Mouse (Mus musculus): ENCODE measurements at regions not wholly inside any gene's neighbourhood (a gene's known extent, or its start where the extent isn't known, plus 50 kb on each side); places are given as distances from the start of the nearest gene placed in this dataset.

GRCm38 (mm10) chr10:92400587-92401090 lies 321.6 kb downstream of the Nedd1 start:
- no peak overlapping the region for H3K4me2 ChIP-seq
- no peak for DNase-seq (ENCODE audit: low spot score)
- no peak overlapping the region for H3K27ac ChIP-seq (ENCODE audit: low read depth, low read length)
- no peaks in the 10 kb centered on the region for H3K9me3 ChIP-seq (ENCODE audit: control insufficient read depth, low read length)
- H3K4me1 ChIP-seq (replicated peaks; ENCODE audit: control insufficient read depth, insufficient read depth, low read length) = no peaks in the 10 kb centered on the region
- WGBS = 77% methylated on average over 5 of the region's 5 CpGs
- H3K36me3 ChIP-seq (ENCODE audit: control insufficient read depth, insufficient read depth, low read length) = no peaks in the 10 kb centered on the region
- H3K4me3 ChIP-seq (ENCODE audit: low read depth, low read length) = no peak overlapping the region
- H3K9ac ChIP-seq (ENCODE audit: low read depth, low read length) = no peak overlapping the region
- no peaks in the 10 kb centered on the region for H3K27me3 ChIP-seq (replicated peaks; ENCODE audit: control insufficient read depth, insufficient read depth, low read length)
- no peak for ATAC-seq (replicated peaks; ENCODE audit: low FRiP score)

GRCm38 (mm10) chr10:92389176-92389732 lies 333.0 kb downstream of the Nedd1 start:
- no peak overlapping the region for H3K4me3 ChIP-seq (ENCODE audit: low read depth, low read length)
- ATAC-seq (replicated peaks; ENCODE audit: low FRiP score) (no peak), DNase-seq (ENCODE audit: low spot score) (no peak)
- no peak overlapping the region for H3K9ac ChIP-seq (ENCODE audit: low read depth, low read length)
- no peaks in the 10 kb centered on the region for H3K36me3 ChIP-seq (ENCODE audit: control insufficient read depth, insufficient read depth, low read length)
- H3K9me3 ChIP-seq (ENCODE audit: control insufficient read depth, low read length) = no peaks in the 10 kb centered on the region
- H3K27me3 ChIP-seq (replicated peaks; ENCODE audit: control insufficient read depth, insufficient read depth, low read length) = no peaks in the 10 kb centered on the region
- H3K4me1 ChIP-seq (replicated peaks; ENCODE audit: control insufficient read depth, insufficient read depth, low read length) = no peaks in the 10 kb centered on the region
- H3K4me2 ChIP-seq = no peak overlapping the region
- WGBS = 79% methylated on average over 7 of the region's 7 CpGs
- no peak overlapping the region for H3K27ac ChIP-seq (ENCODE audit: low read depth, low read length)

- WGBS = 79% methylated on average over 8 of the region's 8 CpGs
- H3K36me3 ChIP-seq (ENCODE audit: control insufficient read depth, insufficient read depth, low read length) = no peaks in the 10 kb centered on the region
- no peak for DNase-seq (ENCODE audit: low spot score)
- ATAC-seq (replicated peaks; ENCODE audit: low FRiP score) = no peak
- no peaks in the 10 kb centered on the region for H3K9me3 ChIP-seq (ENCODE audit: control insufficient read depth, low read length)
- no peaks in the 10 kb centered on the region for H3K27me3 ChIP-seq (replicated peaks; ENCODE audit: control insufficient read depth, insufficient read depth, low read length)
- no peak overlapping the region for H3K4me2 ChIP-seq
- H3K4me1 ChIP-seq (replicated peaks; ENCODE audit: control insufficient read depth, insufficient read depth, low read length) = no peaks in the 10 kb centered on the region
- no peak overlapping the region for H3K27ac ChIP-seq (ENCODE audit: low read depth, low read length)
- H3K4me3 ChIP-seq (ENCODE audit: low read depth, low read length) = no peak overlapping the region
- H3K9ac ChIP-seq (ENCODE audit: low read depth, low read length) = no peak overlapping the region
Observed at GRCm38 (mm10) chr10:92367126-92367525, 355.1 kb downstream of the Nedd1 start.

- H3K36me3 ChIP-seq (ENCODE audit: control insufficient read depth, insufficient read depth, low read length) = no peaks in the 10 kb centered on the region
- no peak overlapping the region for H3K4me3 ChIP-seq (ENCODE audit: low read depth, low read length)
- H3K9ac ChIP-seq (ENCODE audit: low read depth, low read length) = no peak overlapping the region
- H3K4me2 ChIP-seq = no peak overlapping the region
- H3K27me3 ChIP-seq (replicated peaks; ENCODE audit: control insufficient read depth, insufficient read depth, low read length) = no peaks in the 10 kb centered on the region
- H3K9me3 ChIP-seq (ENCODE audit: control insufficient read depth, low read length) = no peaks in the 10 kb centered on the region
- no peak overlapping the region for H3K27ac ChIP-seq (ENCODE audit: low read depth, low read length)
- H3K4me1 ChIP-seq (replicated peaks; ENCODE audit: control insufficient read depth, insufficient read depth, low read length) = no peaks in the 10 kb centered on the region
- ATAC-seq (replicated peaks; ENCODE audit: low FRiP score) (no peak), DNase-seq (ENCODE audit: low spot score) (no peak)
- WGBS = 79% methylated on average over 3 of the region's 3 CpGs
Observed at GRCm38 (mm10) chr10:92356738-92357137, 365.5 kb downstream of the Nedd1 start.

GRCm38 (mm10) chr10:92349043-92349442 lies 373.2 kb downstream of the Nedd1 start:
- no peaks in the 10 kb centered on the region for H3K27me3 ChIP-seq (replicated peaks; ENCODE audit: control insufficient read depth, insufficient read depth, low read length)
- DNase-seq (ENCODE audit: low spot score) (no peak), ATAC-seq (replicated peaks; ENCODE audit: low FRiP score) (no peak)
- H3K4me1 ChIP-seq (replicated peaks; ENCODE audit: control insufficient read depth, insufficient read depth, low read length) = no peaks in the 10 kb centered on the region
- H3K9ac ChIP-seq (ENCODE audit: low read depth, low read length) = no peak overlapping the region
- H3K36me3 ChIP-seq (ENCODE audit: control insufficient read depth, insufficient read depth, low read length) = no peaks in the 10 kb centered on the region
- no peak overlapping the region for H3K27ac ChIP-seq (ENCODE audit: low read depth, low read length)
- H3K4me3 ChIP-seq (ENCODE audit: low read depth, low read length) = no peak overlapping the region
- 73% methylated on average over 7 of the region's 7 CpGs for WGBS
- no peaks in the 10 kb centered on the region for H3K9me3 ChIP-seq (ENCODE audit: control insufficient read depth, low read length)
- H3K4me2 ChIP-seq = no peak overlapping the region

- Histone ChIP-seq H3K27ac (ENCODE audit: low read depth, low read length) (no peak overlapping the region), H3K4me1 (replicated peaks; ENCODE audit: control insufficient read depth, insufficient read depth, low read length) (no peaks in the 10 kb centered on the region), H3K4me3 (ENCODE audit: low read depth, low read length) (no peak overlapping the region), H3K9me3 (ENCODE audit: control insufficient read depth, low read length) (no peaks in the 10 kb centered on the region), H3K4me2 (no peak overlapping the region), H3K9ac (ENCODE audit: low read depth, low read length) (no peak overlapping the region), H3K36me3 (ENCODE audit: control insufficient read depth, insufficient read depth, low read length) (no peaks in the 10 kb centered on the region), H3K27me3 (replicated peaks; ENCODE audit: control insufficient read depth, insufficient read depth, low read length) (no peaks in the 10 kb centered on the region)
- 73% methylated on average over 10 of the region's 10 CpGs for WGBS
- DNase-seq (ENCODE audit: low spot score) = no peak
- no peak for ATAC-seq (replicated peaks; ENCODE audit: low FRiP score)
Observed at GRCm38 (mm10) chr10:92347960-92348675, 374.1 kb downstream of the Nedd1 start.

- Histone ChIP-seq H3K4me1 (replicated peaks; ENCODE audit: control insufficient read depth, insufficient read depth, low read length) (no peaks in the 10 kb centered on the region), H3K9me3 (ENCODE audit: control insufficient read depth, low read length) (no peaks in the 10 kb centered on the region)
Observed at GRCm38 (mm10) chr10:92339671-92340070, 382.5 kb downstream of the Nedd1 start.

GRCm38 (mm10) chr10:92336949-92337348 lies 385.3 kb downstream of the Nedd1 start:
- no peaks in the 10 kb centered on the region for H3K36me3 ChIP-seq (ENCODE audit: control insufficient read depth, insufficient read depth, low read length)
- H3K27ac ChIP-seq (ENCODE audit: low read depth, low read length) = no peak overlapping the region
- no peak overlapping the region for H3K4me2 ChIP-seq
- WGBS = 71% methylated on average over 2 of the region's 2 CpGs
- H3K27me3 ChIP-seq (replicated peaks; ENCODE audit: control insufficient read depth, insufficient read depth, low read length) = no peaks in the 10 kb centered on the region
- no peak for ATAC-seq (replicated peaks; ENCODE audit: low FRiP score)
- H3K4me3 ChIP-seq (ENCODE audit: low read depth, low read length) = no peak overlapping the region
- no peak overlapping the region for H3K9ac ChIP-seq (ENCODE audit: low read depth, low read length)
- no peak for DNase-seq (ENCODE audit: low spot score)
- no peaks in the 10 kb centered on the region for H3K4me1 ChIP-seq (replicated peaks; ENCODE audit: control insufficient read depth, insufficient read depth, low read length)
- no peaks in the 10 kb centered on the region for H3K9me3 ChIP-seq (ENCODE audit: control insufficient read depth, low read length)

More at GRCm38 (mm10) chr10:92339671-92340070, 382.5 kb downstream of the Nedd1 start:
- ATAC-seq (replicated peaks; ENCODE audit: low FRiP score) = no peak
- WGBS = 82% methylated on average over 2 of the region's 2 CpGs
- no peak for DNase-seq (ENCODE audit: low spot score)
- Histone ChIP-seq H3K27ac (ENCODE audit: low read depth, low read length) (no peak overlapping the region), H3K4me3 (ENCODE audit: low read depth, low read length) (no peak overlapping the region), H3K27me3 (replicated peaks; ENCODE audit: control insufficient read depth, insufficient read depth, low read length) (no peaks in the 10 kb centered on the region), H3K4me2 (no peak overlapping the region), H3K9ac (ENCODE audit: low read depth, low read length) (no peak overlapping the region), H3K36me3 (ENCODE audit: control insufficient read depth, insufficient read depth, low read length) (no peaks in the 10 kb centered on the region)

- Histone ChIP-seq H3K36me3 (ENCODE audit: control insufficient read depth, insufficient read depth, low read length) (no peaks in the 10 kb centered on the region), H3K27me3 (replicated peaks; ENCODE audit: control insufficient read depth, insufficient read depth, low read length) (no peaks in the 10 kb centered on the region), H3K9me3 (ENCODE audit: control insufficient read depth, low read length) (no peaks in the 10 kb centered on the region), H3K4me1 (replicated peaks; ENCODE audit: control insufficient read depth, insufficient read depth, low read length) (no peaks in the 10 kb centered on the region), H3K4me3 (ENCODE audit: low read depth, low read length) (no peak overlapping the region), H3K27ac (ENCODE audit: low read depth, low read length) (no peak overlapping the region), H3K4me2 (no peak overlapping the region), H3K9ac (ENCODE audit: low read depth, low read length) (no peak overlapping the region)
- ATAC-seq (replicated peaks; ENCODE audit: low FRiP score) (no peak), DNase-seq (ENCODE audit: low spot score) (no peak)
- WGBS = 78% methylated on average over 5 of the region's 5 CpGs
Observed at GRCm38 (mm10) chr10:92336138-92336537, 386.1 kb downstream of the Nedd1 start.
